Mouse (Mus musculus) C2C12 (cell line): ENCODE data around the gene Prnd. TPM values are rescaled to one million over a fixed set of nuclear protein-coding genes. Genes with fewer than 3 reads are reported as not detected.

ENCODE experiments used
- H3K27me3 ChIP-seq: one replicate; pipeline ENCODE4 v1.6.1; 2011; ENCODE audit not compliant: control insufficient read depth, insufficient read depth, insufficient read length
- H3K36me3 ChIP-seq: one replicate; pipeline ENCODE4 v1.6.1; 2011; ENCODE audit not compliant: control insufficient read depth, insufficient read depth
- H3K4me3 ChIP-seq: one replicate; pipeline ENCODE4 v1.5.1; 2011; ENCODE audit warnings: mild to moderate bottlenecking, control low read depth; ENCODE audit not compliant: poor library complexity, insufficient read depth, severe bottlenecking
- H3K79me2 ChIP-seq: one replicate; pipeline ENCODE4 v1.6.1; 2011; ENCODE audit not compliant: control insufficient read depth, insufficient read depth
- H3K79me3 ChIP-seq: one replicate; pipeline ENCODE4 v1.6.1; 2011; ENCODE audit warnings: low read depth, control low read depth
- H3ac ChIP-seq: one replicate; pipeline ENCODE3; 2011; ENCODE audit warnings: low read depth; ENCODE audit not compliant: control insufficient read depth, insufficient read length
- CEBPB ChIP-seq: IDR thresholded peaks from one replicate; pipeline ENCODE4 v1.6.1; 2011; ENCODE audit warnings: low read depth, mild to moderate bottlenecking, control low read depth, moderate library complexity
- CTCF ChIP-seq: IDR thresholded peaks from one replicate; pipeline ENCODE4 v1.5.1; 2011; ENCODE audit not compliant: control insufficient read depth, insufficient read depth, insufficient read length
- FOSL1 ChIP-seq: IDR thresholded peaks from one replicate; pipeline ENCODE4 v1.8.0; 2011; ENCODE audit warnings: mild to moderate bottlenecking, low read length; ENCODE audit not compliant: poor library complexity, insufficient read depth, severe bottlenecking
- MAX ChIP-seq: IDR thresholded peaks from one replicate; pipeline ENCODE4 v1.6.1; 2011; ENCODE audit warnings: mild to moderate bottlenecking, control low read depth
- MYOD1 ChIP-seq: IDR thresholded peaks from one replicate; pipeline ENCODE4 v1.6.1; 2011; ENCODE audit warnings: low read depth; ENCODE audit not compliant: control insufficient read depth, insufficient read length
- MYOG ChIP-seq: IDR thresholded peaks from one replicate; pipeline ENCODE4 v1.6.1; 2011; ENCODE audit not compliant: control insufficient read depth, insufficient read length; ENCODE audit errors: extremely low read depth
- USF1 ChIP-seq: IDR thresholded peaks from one replicate; pipeline ENCODE4 v1.6.1; 2011; ENCODE audit warnings: low read depth, mild to moderate bottlenecking, control low read depth, moderate library complexity
- polyA plus RNA-seq: library from polyadenylated mRNA; unstranded; fragments of >200 nt; fragmentation: generic; extraction: Trizol; gene quantifications from one replicate; pipeline ENCODE4 v1.2.1, GENCODE M21; 2012; ENCODE audit warnings: missing spikeins

Prnd gene
- polyA plus RNA-seq, 1 experiment = 0.04 TPM

- peaks cover 59% of the 10 kb centered on the region for H3K79me2 ChIP-seq
- no peaks in the 10 kb centered on the region for H3K27me3 ChIP-seq
- H3ac ChIP-seq = no peak overlapping the region
- H3K36me3 ChIP-seq = peaks cover 41% of the 10 kb centered on the region
- H3K79me3 ChIP-seq = peaks cover 26% of the 10 kb centered on the region
- peak overlapping the region; percentile 69 for H3K4me3 ChIP-seq
- TF ChIP-seq USF1 (no peak), MAX (no peak), FOSL1 (no peak), MYOG (no peak), MYOD1 (no peak)
Measured at GRCm38 (mm10) chr2:131910847-131911246, 39.8 kb upstream of the Prnd start.

GRCm38 (mm10) chr2:131911341-131911740, 39.3 kb upstream of the Prnd start:
- Histone ChIP-seq H3K79me2 (peaks cover 64% of the 10 kb centered on the region), H3K27me3 (no peaks in the 10 kb centered on the region)
- TF ChIP-seq CEBPB (no peak), MAX (no peak), MYOD1 (no peak)

GRCm38 (mm10) chr2:131912526-131913258, 38.0 kb upstream of the Prnd start:
- Histone ChIP-seq H3K36me3 (peaks cover 57% of the 10 kb centered on the region), H3K79me3 (peaks cover 26% of the 10 kb centered on the region), H3K79me2 (peaks cover 65% of the 10 kb centered on the region), H3K4me3 (no peak overlapping the region), H3K27me3 (no peaks in the 10 kb centered on the region), H3ac (no peak overlapping the region)
- no peak for TF ChIP-seq USF1
- TF ChIP-seq FOSL1 = no peak
- no peak for TF ChIP-seq CEBPB
- no peak for TF ChIP-seq MAX
- TF ChIP-seq MYOD1 = no peak
- TF ChIP-seq CTCF = no peak

More at GRCm38 (mm10) chr2:131911341-131911740, 39.3 kb upstream of the Prnd start:
- Histone ChIP-seq H3ac (no peak overlapping the region), H3K79me3 (peaks cover 26% of the 10 kb centered on the region), H3K36me3 (peaks cover 46% of the 10 kb centered on the region), H3K4me3 (no peak overlapping the region)

- Histone ChIP-seq H3K79me3 (no peaks in the 10 kb centered on the region), H3K36me3 (peaks cover 18% of the 10 kb centered on the region), H3K79me2 (no peaks in the 10 kb centered on the region), H3K27me3 (no peaks in the 10 kb centered on the region), H3ac (no peak overlapping the region), H3K4me3 (no peak overlapping the region)
- TF ChIP-seq USF1 = no peak
- TF ChIP-seq FOSL1 = no peak
- TF ChIP-seq MAX = no peak
- TF ChIP-seq CTCF = no peak
- no peak for TF ChIP-seq MYOD1
- no peak for TF ChIP-seq CEBPB
- TF ChIP-seq MYOG = no peak
Measured at GRCm38 (mm10) chr2:131932275-131932902, 18.3 kb upstream of the Prnd start.

GRCm38 (mm10) chr2:131933013-131933412, 17.6 kb upstream of the Prnd start:
- Histone ChIP-seq H3ac (no peak overlapping the region), H3K36me3 (peaks cover 23% of the 10 kb centered on the region), H3K4me3 (no peak overlapping the region), H3K79me3 (no peaks in the 10 kb centered on the region), H3K27me3 (no peaks in the 10 kb centered on the region), H3K79me2 (no peaks in the 10 kb centered on the region)
- TF ChIP-seq MYOG (no peak), USF1 (no peak)

- H3K4me3 ChIP-seq = no peak overlapping the region
- H3ac ChIP-seq = no peak overlapping the region
- H3K36me3 ChIP-seq = peaks cover 23% of the 10 kb centered on the region
- H3K79me3 ChIP-seq = no peaks in the 10 kb centered on the region
- no peaks in the 10 kb centered on the region for H3K27me3 ChIP-seq
- H3K79me2 ChIP-seq = no peaks in the 10 kb centered on the region
- TF ChIP-seq CTCF (no peak), FOSL1 (no peak), MYOD1 (no peak), CEBPB (no peak), USF1 (no peak), MAX (no peak), MYOG (no peak)
Measured at GRCm38 (mm10) chr2:131933598-131933997, 17.1 kb upstream of the Prnd start.
